Mouse (Mus musculus) kidney, embryonic 14.5 days (tissue): Measurements from ENCODE around the gene Nedd4. TPM values are rescaled to one million over a fixed set of nuclear protein-coding genes. Genes with fewer than 3 reads are reported as not detected.

Source experiments
- ATAC-seq: fragments of 200-750 bp; cut with Nextera tagmentation; 2 replicates; pipeline ENCODE4 v1.8.0; 2017; ENCODE audit warnings: moderate number of reproducible peaks, mild to moderate bottlenecking, moderate TSS enrichment, moderate library complexity; ENCODE audit not compliant: low FRiP score, low TSS enrichment
- H3K27ac ChIP-seq: fragments of 300-500 bp; sonication (generic); 2 replicates; pipeline ENCODE4 v1.5.1; 2014; ENCODE audit warnings: low read depth, mild to moderate bottlenecking, low read length, moderate library complexity, mixed read lengths
- H3K27me3 ChIP-seq: fragments of 300-500 bp; sonication (generic); 2 replicates; pipeline ENCODE4 v1.6.1; 2014; ENCODE audit warnings: mild to moderate bottlenecking, low read length; ENCODE audit not compliant: control insufficient read depth, insufficient read depth
- H3K36me3 ChIP-seq: fragments of 300-500 bp; sonication (generic); 2 replicates; pipeline ENCODE4 v1.6.1; 2014; ENCODE audit warnings: low read length, mixed read lengths; ENCODE audit not compliant: control insufficient read depth, insufficient read depth
- H3K4me1 ChIP-seq: fragments of 300-500 bp; sonication (generic); 2 replicates; pipeline ENCODE4 v1.6.1; 2014; ENCODE audit warnings: low read length, mixed read lengths; ENCODE audit not compliant: control insufficient read depth, insufficient read depth
- H3K4me2 ChIP-seq: fragments of 300-500 bp; sonication (generic); replicated peaks from 2 replicates; pipeline ENCODE4 v1.6.1; 2014; ENCODE audit warnings: low read depth, mild to moderate bottlenecking, low read length
- H3K4me3 ChIP-seq: fragments of 300-500 bp; sonication (generic); 2 replicates; pipeline ENCODE4 v1.5.1; 2014; ENCODE audit warnings: mild to moderate bottlenecking, low read length
- H3K9ac ChIP-seq: fragments of 300-500 bp; sonication (generic); 2 replicates; pipeline ENCODE4 v1.6.1; 2014; ENCODE audit warnings: low read depth, mild to moderate bottlenecking, low read length, moderate library complexity
- H3K9me3 ChIP-seq: fragments of 300-500 bp; sonication (generic); 2 replicates; pipeline ENCODE4 v1.6.1; 2016; ENCODE audit warnings: low read length; ENCODE audit not compliant: control insufficient read depth
- WGBS: fragments of 180-500 bp; shearing (Covaris S2); extraction: QIAGEN DNeasy Blood & Tissue Kit; methylation state at CpG from one replicate; pipeline ENCODE4 v1.1.7; 2014; 5-methylcytosine and 5-hydroxymethylcytosine counted together
- polyA plus RNA-seq: library from polyadenylated mRNA; unstranded; fragments of >200 nt; fragmentation: Nextera tagmentation; extraction: Ambion mirVana; gene quantifications from 2 replicates; pipeline ENCODE4 v1.2.1, GENCODE M21; 2014

Gene Nedd4
- polyA plus RNA-seq, 1 experiment from 2014 or later: 806 TPM

DNA sequence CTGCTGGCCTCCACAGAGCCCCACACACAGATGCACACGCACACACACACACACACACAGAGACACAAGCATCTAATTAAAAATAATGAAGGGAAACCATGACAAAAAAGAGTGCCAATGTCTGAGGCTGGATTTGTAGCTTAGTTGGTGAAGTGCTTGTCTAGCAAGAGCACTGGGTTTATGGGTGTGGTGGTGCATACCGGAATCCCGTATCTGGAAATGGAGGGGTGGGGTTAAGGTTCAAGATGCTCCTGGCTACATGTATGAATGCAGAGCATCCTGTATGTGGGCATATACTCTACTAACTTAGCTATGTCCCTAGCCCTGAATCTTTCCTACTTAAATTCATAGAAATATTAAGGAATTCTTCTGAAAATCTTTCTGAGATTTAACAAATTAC lies 5.0 kb downstream of the Nedd4 start:
- Histone ChIP-seq H3K9ac (no peak overlapping the region), H3K27ac (no peak overlapping the region; the same call in 1 of the 2 replicates), H3K27me3 (no peaks in the 10 kb centered on the region), H3K4me2 (no peak overlapping the region), H3K9me3 (no peaks in the 10 kb centered on the region), H3K4me1 (peaks cover 26% of the 10 kb centered on the region), H3K4me3 (no peak overlapping the region), H3K36me3 (peaks cover 67% of the 10 kb centered on the region)
- no peak for ATAC-seq
- 80% methylated on average over 3 of the region's 3 CpGs for WGBS

DNA sequence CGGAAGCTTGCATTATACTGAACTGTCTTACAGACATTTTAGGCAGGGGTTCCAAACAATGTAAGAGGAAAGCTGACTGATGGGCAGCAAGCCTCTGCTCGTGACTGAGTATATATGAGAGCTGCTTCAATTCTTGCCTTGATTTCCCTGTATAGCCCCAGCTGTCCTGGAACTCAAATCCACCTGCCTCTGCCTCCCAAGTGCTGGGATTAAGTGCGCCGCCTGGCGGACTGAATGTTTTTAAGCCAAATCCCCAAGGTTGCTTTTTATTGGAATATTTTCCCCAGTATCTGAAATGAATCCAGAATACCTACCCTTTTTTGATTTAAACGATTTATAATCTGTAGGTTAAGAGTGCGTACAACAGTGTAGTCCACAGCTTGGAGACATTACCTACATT lies 7.2 kb downstream of the Nedd4 start:
- Histone ChIP-seq H3K36me3 (peaks cover 85% of the 10 kb centered on the region), H3K4me1 (peaks cover 20% of the 10 kb centered on the region), H3K27ac (no peak overlapping the region), H3K27me3 (no peaks in the 10 kb centered on the region), H3K4me2 (no peak overlapping the region), H3K9ac (no peak overlapping the region), H3K9me3 (no peaks in the 10 kb centered on the region), H3K4me3 (no peak overlapping the region)
- WGBS: 88% methylated on average over 7 of the region's 7 CpGs
- ATAC-seq: no peak

DNA sequence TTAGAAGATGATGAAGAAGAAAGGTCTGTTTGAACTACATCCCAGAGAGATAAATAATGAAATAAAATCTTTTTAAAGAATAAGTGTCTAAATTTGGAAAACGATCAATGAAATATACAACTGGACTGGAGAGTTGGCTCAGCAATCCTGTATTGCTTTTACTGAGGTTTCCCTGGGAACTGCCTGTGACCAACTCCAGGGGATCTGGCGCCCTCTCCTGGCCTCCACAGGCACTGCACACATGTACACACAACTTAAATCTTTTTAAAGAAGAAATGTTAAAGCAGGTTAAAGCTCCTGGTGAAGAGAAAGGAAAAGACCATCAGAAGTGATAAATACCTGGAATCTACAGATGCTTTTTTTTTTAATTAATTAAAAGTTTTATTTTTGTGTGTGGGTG lies 10.2 kb downstream of the Nedd4 start:
- Histone ChIP-seq H3K27me3 (no peaks in the 10 kb centered on the region), H3K9me3 (no peaks in the 10 kb centered on the region), H3K4me3 (no peak overlapping the region), H3K4me2 (no peak overlapping the region), H3K9ac (no peak overlapping the region), H3K36me3 (peaks cover 86% of the 10 kb centered on the region), H3K4me1 (no peaks in the 10 kb centered on the region), H3K27ac (no peak overlapping the region)
- 32% methylated on average over 2 of the region's 2 CpGs for WGBS
- ATAC-seq: no peak

DNA sequence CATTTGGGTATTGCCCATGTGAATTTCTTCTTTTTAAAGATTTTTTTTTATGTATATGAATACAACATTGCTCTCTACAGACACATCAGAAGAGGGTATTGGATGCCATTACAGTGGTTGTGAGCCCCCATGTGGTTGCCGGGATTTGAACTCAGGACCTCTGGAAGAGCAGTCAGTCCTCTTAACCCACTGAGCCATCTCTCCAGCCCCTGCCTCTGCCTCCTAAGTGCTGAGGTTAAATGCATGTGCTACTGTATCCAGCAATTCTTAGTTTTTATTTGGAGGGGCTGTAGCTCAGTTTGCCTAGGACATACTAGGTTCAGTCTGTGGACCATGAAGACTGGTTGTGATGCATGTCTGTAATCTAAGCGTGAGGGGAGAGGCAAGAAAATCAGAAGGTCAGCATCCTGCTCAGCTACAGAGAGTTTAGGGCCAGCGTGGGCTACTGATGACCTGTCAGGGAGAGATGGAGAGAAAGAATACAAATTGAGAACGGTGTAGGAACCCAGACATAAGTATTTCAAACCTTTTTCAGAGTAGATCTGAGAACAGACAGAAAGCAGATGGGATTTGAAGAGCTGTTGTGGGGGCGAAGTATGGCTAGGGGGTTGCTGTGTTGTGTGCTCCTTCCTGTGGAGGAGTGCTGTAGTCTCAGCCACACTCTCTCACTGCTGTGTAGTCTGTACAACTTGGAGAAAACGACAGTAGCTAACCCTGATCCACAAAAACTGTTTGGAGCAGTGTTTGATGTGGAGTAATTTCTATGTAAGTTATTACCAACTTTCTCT lies 13.0 kb downstream of the Nedd4 start:
- no peaks in the 10 kb centered on the region for H3K27me3 ChIP-seq
- WGBS: 92% methylated on average over 6 of the region's 6 CpGs
- no peak overlapping the region for H3K4me3 ChIP-seq
- ATAC-seq: no peak
- no peaks in the 10 kb centered on the region for H3K4me1 ChIP-seq
- H3K27ac ChIP-seq: no peak overlapping the region
- H3K36me3 ChIP-seq: peaks cover 84% of the 10 kb centered on the region
- H3K4me2 ChIP-seq: no peak overlapping the region
- H3K9ac ChIP-seq: no peak overlapping the region
- H3K9me3 ChIP-seq: no peaks in the 10 kb centered on the region

DNA sequence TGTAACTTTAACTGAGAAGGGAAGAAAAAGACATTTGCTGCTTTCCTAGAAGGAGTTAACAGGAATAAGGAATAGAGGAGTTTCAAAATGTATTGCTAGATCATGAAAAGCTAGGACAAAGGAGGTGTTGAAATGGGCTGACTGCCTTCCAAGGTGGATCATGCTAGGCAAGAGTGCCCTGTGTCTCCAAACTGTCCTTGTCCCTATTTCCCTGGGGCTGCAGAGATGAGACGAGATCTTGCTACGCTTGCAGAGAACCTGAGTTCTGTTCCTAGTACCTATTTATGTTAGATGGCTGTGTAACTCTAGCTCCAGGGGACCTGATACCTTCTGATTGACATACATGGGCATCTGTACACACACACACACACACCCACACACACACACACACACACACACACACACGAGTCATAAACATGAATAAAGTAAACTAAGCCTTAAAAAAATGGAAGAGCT lies 13.6 kb downstream of the Nedd4 start:
- Histone ChIP-seq H3K4me1 (no peaks in the 10 kb centered on the region), H3K4me3 (no peak overlapping the region), H3K4me2 (no peak overlapping the region), H3K9me3 (no peaks in the 10 kb centered on the region), H3K27ac (no peak overlapping the region), H3K36me3 (peaks cover 80% of the 10 kb centered on the region), H3K9ac (no peak overlapping the region), H3K27me3 (no peaks in the 10 kb centered on the region)
- ATAC-seq: no peak
- WGBS: 84% methylated on average over 3 of the region's 3 CpGs

DNA sequence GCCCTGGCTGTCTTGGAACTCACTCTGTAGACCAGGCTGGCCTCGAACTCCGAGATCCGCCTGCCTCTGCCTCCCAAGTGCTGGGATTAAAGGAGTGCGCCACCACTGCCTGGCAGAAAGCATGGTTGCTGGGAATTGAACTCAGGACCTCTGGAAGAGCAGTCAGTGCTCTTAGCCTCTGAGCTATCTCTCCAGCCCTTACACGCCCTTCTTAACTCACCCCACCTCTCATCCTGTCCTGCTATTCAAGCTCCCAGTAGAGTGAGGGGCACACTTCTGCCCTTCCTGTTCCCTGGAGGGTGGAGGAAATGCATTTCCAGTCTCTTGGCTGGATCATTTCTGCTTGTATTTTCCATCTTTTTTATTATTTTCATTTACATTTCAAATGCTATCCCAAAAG lies 15.5 kb downstream of the Nedd4 start:
- H3K36me3 ChIP-seq: peaks cover 83% of the 10 kb centered on the region
- no peaks in the 10 kb centered on the region for H3K9me3 ChIP-seq
- WGBS: 89% methylated on average over 5 of the region's 5 CpGs
- no peak for ATAC-seq
- no peaks in the 10 kb centered on the region for H3K27me3 ChIP-seq
- H3K4me1 ChIP-seq: no peaks in the 10 kb centered on the region
- H3K27ac ChIP-seq: no peak overlapping the region
- no peak overlapping the region for H3K4me3 ChIP-seq
- no peak overlapping the region for H3K4me2 ChIP-seq
- no peak overlapping the region for H3K9ac ChIP-seq

DNA sequence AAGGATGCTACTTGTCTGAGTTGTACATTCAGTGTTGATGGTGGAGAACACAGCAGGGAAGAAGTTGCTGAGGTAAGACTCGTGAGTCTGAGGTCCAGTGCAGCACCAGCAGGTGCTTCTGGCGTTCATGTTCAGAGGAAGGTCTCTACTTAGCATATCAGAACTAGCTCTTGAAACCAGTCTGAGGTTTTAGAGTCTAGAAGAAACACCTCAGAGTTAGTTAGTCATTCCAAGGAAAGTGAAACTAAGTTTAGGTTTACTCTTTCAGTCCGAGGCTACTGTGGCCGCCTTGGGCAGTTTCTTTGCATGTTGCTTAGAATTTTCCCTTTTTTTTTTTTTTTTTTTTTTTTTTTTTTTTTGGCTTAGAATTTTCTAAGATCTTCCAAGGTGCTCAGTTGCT lies 16.6 kb downstream of the Nedd4 start:
- H3K4me2 ChIP-seq: no peak overlapping the region
- H3K27me3 ChIP-seq: no peaks in the 10 kb centered on the region
- H3K27ac ChIP-seq: no peak overlapping the region
- no peak overlapping the region for H3K4me3 ChIP-seq
- peaks cover 79% of the 10 kb centered on the region for H3K36me3 ChIP-seq
- no peaks in the 10 kb centered on the region for H3K9me3 ChIP-seq
- no peaks in the 10 kb centered on the region for H3K4me1 ChIP-seq
- no peak overlapping the region for H3K9ac ChIP-seq
- WGBS: 82% methylated on average over 4 of the region's 4 CpGs
- ATAC-seq: no peak

DNA sequence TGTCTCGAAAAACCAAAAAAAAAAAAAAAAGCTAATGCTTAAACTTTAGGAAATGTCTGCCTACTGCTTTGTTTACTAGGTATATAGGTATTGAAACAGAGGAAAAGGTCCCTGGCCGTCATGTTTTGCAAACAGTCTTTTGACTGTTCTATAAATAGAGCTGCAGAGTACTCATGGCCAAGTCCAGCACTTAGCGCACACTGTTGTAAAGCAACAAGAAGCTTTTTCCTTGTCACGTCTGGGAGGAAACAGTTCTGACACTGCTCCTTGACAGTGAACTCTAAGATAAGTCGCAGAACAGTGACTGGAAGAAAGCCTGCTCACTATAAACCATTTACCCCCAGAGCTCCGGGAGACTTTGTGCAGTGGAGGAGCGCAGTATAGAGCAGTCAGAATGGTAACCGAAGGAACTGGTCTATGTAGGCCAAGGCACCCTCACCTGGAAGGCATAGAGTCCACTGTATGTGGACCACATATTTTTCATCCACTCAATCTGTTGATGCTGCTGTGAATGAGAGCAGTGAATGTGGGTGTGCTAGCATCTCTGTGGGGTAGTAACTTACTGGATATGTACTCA lies 19.6 kb downstream of the Nedd4 start:
- H3K27me3 ChIP-seq: no peaks in the 10 kb centered on the region
- H3K9ac ChIP-seq: no peak overlapping the region
- WGBS: 94% methylated on average over 8 of the region's 8 CpGs
- H3K4me3 ChIP-seq: no peak overlapping the region
- H3K27ac ChIP-seq: no peak overlapping the region
- peaks cover 76% of the 10 kb centered on the region for H3K36me3 ChIP-seq
- no peak overlapping the region for H3K4me2 ChIP-seq
- no peak for ATAC-seq
- H3K9me3 ChIP-seq: no peaks in the 10 kb centered on the region
- H3K4me1 ChIP-seq: no peaks in the 10 kb centered on the region

DNA sequence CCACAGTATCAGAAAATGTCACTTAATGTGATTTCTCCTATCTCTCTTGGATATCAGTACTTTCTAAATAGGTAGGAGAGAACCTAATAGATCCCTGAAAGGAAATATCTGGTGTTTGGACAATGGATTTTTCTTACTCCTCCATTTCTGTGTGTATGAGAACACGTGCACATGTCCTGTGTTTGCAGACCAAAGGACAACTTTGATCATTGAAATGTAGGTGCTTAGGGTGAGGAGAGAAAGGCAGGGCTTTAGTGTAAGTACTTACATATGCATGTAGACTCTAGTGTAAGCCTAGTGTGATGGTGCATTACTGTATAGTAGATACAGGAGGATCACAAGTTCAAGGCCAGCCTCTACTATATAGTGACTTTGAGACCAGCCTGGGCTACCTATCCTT lies 21.1 kb downstream of the Nedd4 start:
- Histone ChIP-seq H3K36me3 (peaks cover 78% of the 10 kb centered on the region), H3K4me2 (no peak overlapping the region)
- 88% methylated on average over 1 of the region's 1 CpGs for WGBS

More for the DNA sequence above, 21.1 kb downstream of the Nedd4 start:
- ATAC-seq: no peak
- no peak overlapping the region for H3K9ac ChIP-seq
- H3K4me1 ChIP-seq: no peaks in the 10 kb centered on the region
- no peak overlapping the region for H3K4me3 ChIP-seq
- no peaks in the 10 kb centered on the region for H3K27me3 ChIP-seq
- no peak overlapping the region for H3K27ac ChIP-seq
- H3K9me3 ChIP-seq: no peaks in the 10 kb centered on the region
